Mouse (Mus musculus): ENCODE results near the gene Tnxb. TPM values are rescaled to one million over a fixed set of nuclear protein-coding genes. Genes with fewer than 3 reads are reported as not detected.
"Not testable (repeated sequence)": the region's sequence is repeated elsewhere in the genome, so short reads cannot be mapped to it uniquely, and the experiment has no call there.

The Tnxb gene
- total RNA-seq, 2 experiments from 2014 or later = 1.5 to 2.4 TPM

DNA sequence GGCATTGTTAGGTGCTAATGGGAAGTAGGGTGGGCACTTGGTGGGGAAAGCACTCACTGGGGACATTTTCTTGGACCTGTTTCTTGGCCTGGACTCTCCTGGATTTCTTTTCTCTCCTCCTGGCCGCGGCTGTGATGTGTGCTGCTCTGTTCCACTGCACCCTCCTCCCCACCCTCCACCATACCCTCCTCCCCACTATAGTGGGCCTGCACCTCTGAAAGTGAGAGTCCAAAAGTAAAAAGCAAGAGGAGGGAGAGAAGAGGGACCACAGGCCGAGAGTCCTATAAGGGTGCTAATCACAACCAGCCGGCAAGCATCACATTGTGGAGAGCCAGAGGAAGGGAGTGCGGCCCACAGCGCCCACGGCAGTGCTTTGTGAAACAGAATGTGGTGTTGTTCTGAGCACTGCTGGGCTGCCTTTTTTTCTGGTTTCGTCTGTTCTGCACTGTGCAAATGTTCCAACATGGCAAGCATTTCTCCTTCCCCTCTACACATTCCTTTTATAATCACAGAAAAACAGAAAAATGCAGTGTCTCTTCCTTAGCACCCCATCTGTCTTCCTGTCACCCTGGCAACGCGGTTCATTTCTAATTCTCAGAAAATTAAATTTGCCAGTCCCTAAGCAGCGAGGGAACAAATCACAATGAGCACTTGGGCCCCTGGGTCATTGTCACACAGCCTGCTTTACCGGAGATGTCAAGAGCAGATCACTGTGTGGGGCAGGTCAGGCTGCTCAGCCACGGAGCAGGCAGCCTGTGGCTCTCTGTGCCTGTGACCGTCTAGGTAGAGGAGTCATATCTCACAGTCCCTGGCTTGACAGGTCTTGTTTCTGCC, 29.5 kb downstream of the Tnxb start:
- Histone ChIP-seq H3K27ac (peak overlapping the region; percentile 89), H3K4me3 (no peak overlapping the region)
- no peak for TF ChIP-seq CTCF (IDR thresholded peaks at IDR 0.05)
- DNase-seq (ENCODE audit: extremely low spot score in 1 of 2, low spot score in 2 of 2) = peak; percentile 53 to 62
- intact Hi-C loops (cut with DNase I) = loop anchor here (2.0 kb wide), 1 partner anchor 79 kb away; no protein-coding TSS in a partner anchor

DNA sequence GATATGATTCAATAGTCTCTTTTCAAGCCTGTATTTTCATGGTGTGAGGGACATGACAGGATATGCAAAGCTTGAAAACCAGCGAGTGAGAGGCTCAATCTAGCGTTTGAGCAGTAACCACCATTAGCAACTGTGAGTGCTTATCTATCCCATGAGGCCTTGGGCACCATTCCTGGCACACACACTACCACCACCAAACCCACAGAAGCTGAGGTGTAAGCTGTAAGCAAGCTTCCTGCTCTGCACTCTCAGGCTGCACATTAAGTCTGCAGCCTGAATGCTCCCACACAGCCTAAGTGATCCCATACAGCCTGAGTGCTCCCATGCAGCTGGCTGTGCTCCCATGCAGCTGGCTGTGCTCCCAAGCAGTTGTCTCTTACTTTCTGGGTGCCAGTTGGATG, 30.3 kb downstream of the Tnxb start:
- peak overlapping the region; percentile 89 for H3K27ac ChIP-seq
- intact Hi-C loops (cut with DNase I) = loop anchor here (2.0 kb wide), 1 partner anchor 78 kb away; no protein-coding TSS in a partner anchor

DNA sequence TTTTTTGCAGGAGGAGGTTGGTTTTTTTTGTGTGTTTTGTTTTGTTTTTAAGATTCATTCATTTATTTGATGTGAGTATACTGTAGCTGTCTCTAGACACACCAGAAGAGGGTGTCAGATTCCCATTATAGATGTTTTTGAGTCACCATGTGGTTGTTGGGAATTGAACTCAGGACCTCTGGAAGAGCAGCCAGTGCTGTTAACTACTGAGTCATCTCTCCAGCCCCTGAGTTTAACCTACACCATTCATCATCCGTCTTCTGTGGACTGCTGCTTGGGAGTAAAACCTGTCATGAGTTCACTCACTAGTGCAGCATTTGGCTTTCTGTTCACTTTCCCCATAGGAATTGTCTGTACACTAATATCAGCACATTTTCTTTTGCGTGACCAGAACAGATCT, 36.1 kb downstream of the Tnxb start:
- H3K4me3 ChIP-seq; DNase-seq (ENCODE audit: extremely low spot score in 1 of 2, low spot score in 2 of 2); intact Hi-C loops (cut with DNase I); H3K27ac ChIP-seq: not testable (repeated sequence)

More for the DNA sequence above, 30.3 kb downstream of the Tnxb start:
- DNase-seq (ENCODE audit: extremely low spot score in 1 of 2, low spot score in 2 of 2) = peak in 1 of 2 experiments; percentile 26
- no peak for TF ChIP-seq CTCF (IDR thresholded peaks at IDR 0.05)
- no peak overlapping the region for H3K4me3 ChIP-seq

DNA sequence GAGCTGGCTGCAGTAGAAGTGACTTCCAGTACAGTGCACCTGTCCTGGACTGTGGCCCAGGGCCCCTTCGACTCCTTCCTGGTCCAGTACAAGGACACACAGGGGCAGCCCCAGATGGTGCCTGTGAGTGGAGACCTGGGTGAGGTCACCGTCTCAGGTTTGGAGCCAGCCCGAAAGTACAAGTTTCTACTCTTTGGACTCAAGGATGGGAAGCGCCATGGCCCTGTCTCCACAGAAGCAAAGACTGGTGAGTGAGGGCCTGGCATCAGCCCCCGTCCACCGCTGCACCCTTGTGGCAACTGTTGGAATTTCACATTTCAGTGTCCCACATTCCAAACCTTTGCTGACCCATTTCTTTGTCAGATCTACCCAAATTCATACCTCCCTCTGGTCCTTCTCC, 42.6 kb downstream of the Tnxb start:
- Histone ChIP-seq H3K4me3 (no peak overlapping the region), H3K27ac (no peak overlapping the region)
- peak; percentile 60 to 78 for DNase-seq (ENCODE audit: extremely low spot score in 1 of 2, low spot score in 2 of 2)
- TF ChIP-seq CTCF (IDR thresholded peaks at IDR 0.05) = peak; percentile 75
- intact Hi-C loops (cut with DNase I) = loop anchor here (1.0 kb wide), 1 partner anchor 59 kb away; no protein-coding TSS in a partner anchor

DNA sequence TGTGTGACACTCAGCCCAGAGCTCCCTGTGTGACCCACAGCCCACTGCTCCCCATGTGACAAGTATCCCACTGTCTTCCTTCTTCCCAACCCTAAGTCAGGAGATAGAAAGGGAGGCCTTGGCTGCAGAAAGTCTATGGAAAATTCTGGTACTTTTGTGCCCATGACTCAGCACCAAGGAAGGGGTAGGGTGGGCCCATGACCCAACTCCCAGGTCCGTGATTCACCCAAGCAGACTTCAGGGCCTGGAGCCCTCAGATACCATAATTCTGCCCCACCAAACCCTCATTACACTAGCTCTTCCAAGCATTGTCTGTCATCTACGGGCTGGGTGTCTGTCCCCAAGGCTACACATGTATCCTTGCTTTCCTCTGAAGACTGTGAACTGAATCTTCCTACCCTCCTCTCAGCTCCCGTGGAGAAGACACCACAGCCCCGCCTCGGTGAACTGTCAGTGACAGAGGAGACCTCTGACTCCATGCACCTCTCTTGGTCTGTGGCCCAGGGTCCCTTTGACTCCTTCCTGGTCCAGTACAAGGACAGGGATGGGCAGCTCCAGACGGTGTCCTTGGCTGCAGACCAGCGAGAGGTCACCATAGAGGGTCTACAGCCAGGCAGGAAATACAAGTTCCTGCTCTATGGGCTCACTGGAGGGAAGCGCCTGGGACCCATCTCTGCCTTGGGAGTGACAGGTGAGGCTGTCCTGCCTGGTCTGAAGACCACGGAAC, 44.0 kb downstream of the Tnxb start:
- DNase-seq (ENCODE audit: extremely low spot score in 1 of 2, low spot score in 2 of 2); H3K27ac ChIP-seq; H3K4me3 ChIP-seq: not testable (repeated sequence)
- intact Hi-C loops (cut with DNase I) = loop anchor here (2.0 kb wide), 1 partner anchor 82 kb away; no protein-coding TSS in a partner anchor

DNA sequence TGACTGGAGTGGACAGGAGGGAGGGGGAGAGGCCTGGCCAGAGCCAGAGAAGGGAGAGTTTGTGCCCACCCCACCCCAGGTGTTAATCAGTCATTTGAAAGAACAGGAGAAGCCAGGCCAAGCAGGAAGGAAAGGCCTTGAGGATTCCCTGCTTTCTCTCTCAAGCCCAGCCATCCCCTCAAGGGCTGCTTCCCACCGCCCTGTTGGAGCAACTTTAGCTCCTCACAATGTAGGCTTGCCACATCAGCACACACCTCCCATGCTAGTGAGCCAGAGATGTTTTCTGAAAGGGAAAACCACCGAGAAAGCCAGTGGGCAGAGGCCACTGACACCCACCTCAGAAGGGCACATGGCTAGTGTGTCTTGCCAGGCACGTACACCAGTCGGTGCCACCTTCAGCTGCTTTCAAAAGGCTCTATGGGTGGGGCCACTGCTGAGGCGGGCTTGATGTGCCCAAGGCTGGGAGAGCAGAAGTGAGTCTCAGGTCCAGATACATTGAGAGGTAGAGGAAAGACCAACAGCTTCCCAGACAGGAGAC, 44.6 kb downstream of the Tnxb start:
- intact Hi-C loops (cut with DNase I) = loop anchor here (2.0 kb wide), 1 partner anchor 82 kb away; no protein-coding TSS in a partner anchor
- H3K4me3 ChIP-seq; H3K27ac ChIP-seq; DNase-seq (ENCODE audit: extremely low spot score in 1 of 2, low spot score in 2 of 2): not testable (repeated sequence)

DNA sequence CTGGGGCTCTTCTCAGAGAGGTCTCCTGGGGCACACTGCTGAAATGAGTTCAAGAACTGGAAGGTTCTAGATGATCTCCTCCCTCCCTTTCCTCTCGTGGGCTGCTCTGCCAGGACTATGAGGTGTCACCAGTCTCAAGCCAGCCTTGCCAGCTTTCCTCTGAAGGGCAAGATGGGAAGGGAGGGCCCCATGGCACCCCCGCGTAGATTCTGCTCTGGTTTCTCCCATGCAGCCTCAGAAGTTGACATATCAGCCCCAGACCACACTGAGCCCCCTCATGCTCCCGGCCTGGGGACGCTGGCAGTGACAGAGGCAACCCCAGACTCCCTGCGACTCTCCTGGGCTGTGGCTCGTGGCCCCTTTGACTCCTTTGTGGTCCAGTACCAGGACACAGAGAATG, 45.1 kb downstream of the Tnxb start:
- DNase-seq (ENCODE audit: extremely low spot score in 1 of 2, low spot score in 2 of 2); H3K4me3 ChIP-seq; H3K27ac ChIP-seq: not testable (repeated sequence)
- intact Hi-C loops (cut with DNase I) = loop anchor here (2.0 kb wide), 1 partner anchor 81 kb away; no protein-coding TSS in a partner anchor

DNA sequence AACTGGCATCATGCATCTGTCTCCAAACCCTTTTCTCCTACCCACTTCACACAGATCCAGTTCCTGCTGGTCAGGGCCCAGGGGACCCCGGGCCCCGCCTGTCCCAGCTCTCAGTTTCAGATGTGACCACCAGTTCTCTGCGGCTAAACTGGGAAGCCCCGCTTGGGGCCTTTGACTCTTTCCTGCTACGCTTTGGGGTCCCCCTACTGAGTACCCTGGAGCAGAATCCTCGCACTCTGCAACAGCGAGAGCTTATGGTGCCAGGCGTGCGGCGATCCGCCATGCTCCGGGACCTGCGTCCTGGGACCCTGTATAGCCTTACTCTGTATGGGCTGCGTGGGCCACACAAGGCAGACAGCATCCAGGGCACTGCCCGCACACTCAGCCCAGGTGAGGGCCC, 45.9 kb downstream of the Tnxb start:
- no peak for DNase-seq (ENCODE audit: extremely low spot score in 1 of 2, low spot score in 2 of 2)
- TF ChIP-seq CTCF (IDR thresholded peaks at IDR 0.05) = no peak
- H3K4me3 ChIP-seq = no peak overlapping the region
- intact Hi-C loops (cut with DNase I) = no loop called here
- no peak overlapping the region for H3K27ac ChIP-seq

DNA sequence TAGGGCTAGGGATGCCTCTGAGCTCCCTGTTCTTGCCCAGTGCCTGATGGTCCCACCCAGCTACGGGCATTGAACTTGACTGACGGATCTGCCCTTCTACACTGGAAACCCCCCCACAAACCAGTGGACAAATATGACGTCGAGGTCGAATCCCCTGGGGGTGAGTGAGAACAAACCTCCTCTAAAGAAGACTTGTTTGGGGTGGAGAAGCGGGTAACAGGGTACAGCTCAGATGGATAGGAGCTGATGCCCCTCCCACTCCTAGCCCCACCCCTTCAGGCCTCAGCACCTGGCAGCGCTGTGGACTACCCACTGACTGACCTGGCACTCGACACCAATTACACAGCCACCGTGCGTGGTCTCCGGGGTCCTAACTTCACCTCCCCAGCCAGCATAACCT, 47.1 kb downstream of the Tnxb start:
- H3K27ac ChIP-seq = no peak overlapping the region
- TF ChIP-seq CTCF (IDR thresholded peaks at IDR 0.05) = no peak
- intact Hi-C loops (cut with DNase I) = no loop called here
- no peak for DNase-seq (ENCODE audit: extremely low spot score in 1 of 2, low spot score in 2 of 2)
- no peak overlapping the region for H3K4me3 ChIP-seq

DNA sequence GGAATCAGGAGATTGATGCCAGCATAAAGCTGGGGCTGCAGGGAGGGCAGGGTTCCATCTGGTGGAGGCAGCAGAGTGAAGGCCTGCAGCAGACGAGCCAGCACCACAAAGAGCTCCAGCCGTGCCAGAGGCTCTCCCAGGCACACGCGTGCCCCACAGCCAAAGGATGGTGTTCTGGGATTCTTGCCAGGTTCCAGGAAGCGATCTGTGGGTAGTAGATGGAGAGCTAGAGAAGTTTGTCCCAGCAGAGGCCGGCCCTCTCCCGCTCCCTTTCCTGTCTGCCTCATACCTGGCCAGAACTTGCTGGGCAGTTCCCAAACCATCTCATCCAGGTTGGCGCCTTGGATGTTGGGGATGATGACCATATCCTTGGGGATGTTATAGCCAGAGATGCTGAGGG, 49.6 kb downstream of the Tnxb start:
- H3K27ac ChIP-seq; H3K4me3 ChIP-seq; DNase-seq (ENCODE audit: extremely low spot score in 1 of 2, low spot score in 2 of 2): not testable (repeated sequence)
- intact Hi-C loops (cut with DNase I) = loop anchor here (10.0 kb wide), 1 partner anchor 155 kb away; the partner anchor contains the start of gene Zbtb12

DNA sequence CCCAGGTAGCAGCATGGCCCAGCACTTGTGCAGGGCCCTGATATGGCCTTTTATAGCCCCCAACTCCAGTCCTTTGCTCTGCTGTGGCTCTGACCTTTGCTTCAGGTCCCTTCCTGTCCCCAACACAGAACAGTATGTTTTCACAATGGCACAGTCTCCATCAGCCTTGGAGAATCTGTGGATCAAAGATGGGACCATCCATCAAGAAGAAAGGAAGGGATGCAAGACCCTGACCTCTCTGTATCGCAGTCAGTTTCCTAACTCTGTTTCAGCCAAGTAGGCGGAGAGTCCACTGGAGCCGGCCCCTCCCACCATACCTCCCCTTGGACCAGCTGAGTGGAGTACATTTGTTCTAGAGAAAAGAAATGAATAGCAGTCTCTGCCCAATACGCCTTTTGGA, 51.9 kb downstream of the Tnxb start:
- DNase-seq (ENCODE audit: extremely low spot score in 1 of 2, low spot score in 2 of 2); H3K27ac ChIP-seq; H3K4me3 ChIP-seq: not testable (repeated sequence)
- intact Hi-C loops (cut with DNase I) = loop anchor here (10.0 kb wide), 1 partner anchor 153 kb away; the partner anchor contains the start of gene Zbtb12

DNA sequence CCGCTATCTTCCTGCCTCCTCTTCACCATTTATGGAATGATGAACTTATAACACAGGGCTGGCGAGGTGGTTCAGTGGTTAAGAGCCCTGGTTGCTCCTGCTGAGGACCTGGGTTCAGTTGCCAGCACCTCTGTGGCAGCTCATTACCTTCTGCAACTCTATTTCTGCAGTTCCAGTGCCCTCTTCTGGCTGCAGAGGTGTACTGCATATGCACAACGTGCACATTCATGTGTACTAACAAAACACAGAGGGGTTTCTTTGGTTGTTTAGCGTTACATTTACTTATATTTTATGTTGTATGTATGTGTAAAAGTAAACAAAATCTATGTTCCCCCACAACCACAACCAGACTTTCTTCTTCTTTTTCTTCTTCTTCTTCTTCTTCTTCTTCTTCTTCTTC, 52.7 kb downstream of the Tnxb start:
- DNase-seq (ENCODE audit: extremely low spot score in 1 of 2, low spot score in 2 of 2) = no peak
- intact Hi-C loops (cut with DNase I) = loop anchor here (10.0 kb wide), 1 partner anchor 152 kb away; the partner anchor contains the start of gene Zbtb12
- H3K4me3 ChIP-seq = no peak overlapping the region
- H3K27ac ChIP-seq = no peak overlapping the region
- no peak for TF ChIP-seq CTCF (IDR thresholded peaks at IDR 0.05)
